Mouse (Mus musculus): ENCODE measurements at regions not wholly inside any gene's neighbourhood (a gene's known extent, or its start where the extent isn't known, plus 50 kb on each side); places are given as distances from the start of the nearest gene placed in this dataset.

DNA sequence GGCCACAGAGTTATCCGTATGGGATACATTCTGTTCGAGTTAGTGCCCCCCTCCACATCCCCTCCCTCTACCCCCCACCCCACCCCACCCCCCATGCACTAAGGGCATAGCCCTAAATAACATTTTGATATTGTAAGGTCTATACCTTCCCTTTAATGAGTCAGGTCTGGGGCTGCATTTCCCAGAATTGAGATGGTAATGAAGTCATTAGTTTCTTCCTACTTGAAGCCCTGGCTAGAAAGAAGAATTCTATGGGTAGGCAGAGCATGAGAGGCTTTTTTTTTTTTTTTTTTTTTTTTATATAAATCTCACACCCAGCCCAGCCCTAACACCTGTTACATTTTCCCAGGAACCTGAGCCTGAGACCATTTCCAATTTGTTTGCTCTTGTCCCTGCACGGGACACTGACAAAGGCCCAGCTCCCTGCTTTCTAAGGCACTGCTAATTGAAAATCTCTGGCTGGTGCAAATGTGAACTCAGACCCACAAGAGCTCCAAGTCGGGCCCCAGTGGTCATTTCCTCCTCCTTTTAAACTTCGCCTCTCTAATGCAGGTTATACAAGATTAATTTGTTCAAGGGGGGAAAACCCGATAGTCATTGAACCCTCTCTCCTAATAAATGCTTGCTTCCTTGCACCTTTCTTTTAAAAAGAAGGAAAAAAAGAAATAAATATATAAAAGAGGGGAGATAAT, 106.5 kb upstream of the Id4 start:
- DNase-seq = no peak
- intact Hi-C loops (cut with DNase I) = no loop called here

DNA sequence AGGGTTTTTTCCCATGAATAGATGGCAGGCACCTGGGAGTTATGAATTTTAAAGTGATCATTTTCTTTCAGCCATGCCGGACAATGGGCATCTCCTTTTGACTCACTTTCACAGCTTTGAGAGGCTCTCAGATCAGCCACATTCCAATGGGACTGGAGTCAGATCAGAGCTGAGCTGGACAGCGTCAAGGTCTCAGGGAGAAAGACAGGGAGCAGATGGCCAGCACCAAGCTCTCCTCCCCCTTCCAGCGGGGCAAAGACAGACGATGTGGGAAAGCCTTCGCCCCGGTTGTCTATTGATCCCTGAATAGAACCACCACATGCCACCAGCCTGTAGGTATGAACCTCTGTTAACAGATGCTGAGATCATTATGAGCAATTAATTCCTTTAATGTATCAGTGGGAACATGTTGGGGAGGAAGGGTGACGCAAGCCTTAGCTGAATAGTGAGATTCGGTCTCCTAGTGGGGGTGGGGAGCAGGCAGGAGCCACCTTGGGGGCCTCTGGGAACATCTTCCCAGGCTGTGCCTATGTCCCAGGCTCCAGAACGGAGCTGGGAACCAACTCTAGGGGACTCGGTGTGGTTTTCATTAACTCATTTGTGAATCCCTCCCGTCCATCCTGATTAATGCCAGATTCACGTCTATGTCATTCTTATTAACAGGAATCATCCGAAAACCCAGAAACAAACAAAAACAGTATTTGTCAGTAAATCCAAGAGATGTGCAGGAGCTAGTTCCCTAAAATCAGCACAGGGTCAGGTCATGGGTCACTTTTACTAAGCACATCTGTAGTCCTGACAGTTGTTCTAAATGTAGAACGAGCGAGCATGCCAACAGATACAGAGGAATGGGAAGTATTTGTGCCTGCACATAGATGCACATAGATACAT, 101.8 kb upstream of the Id4 start:
- intact Hi-C loops (cut with DNase I) = no loop called here
- no peak for DNase-seq

DNA sequence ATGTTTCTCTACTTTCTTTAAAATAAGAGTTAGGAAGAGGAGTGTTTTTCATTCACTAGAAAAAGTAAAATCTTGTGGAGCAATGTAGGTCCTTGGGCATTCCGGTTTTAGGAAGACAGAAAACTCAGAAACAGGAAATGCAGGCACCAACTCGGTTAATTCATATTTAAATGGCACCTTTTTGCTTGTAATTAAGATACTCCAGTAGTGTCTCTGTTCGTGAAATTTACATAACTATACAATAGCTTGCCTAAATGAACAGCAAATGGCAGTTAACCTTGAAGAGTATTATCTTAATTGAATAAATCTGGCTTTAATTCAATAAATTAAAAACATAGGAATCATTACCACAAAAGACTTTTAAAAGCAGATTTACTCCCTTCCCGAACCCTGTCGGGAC, 100.9 kb upstream of the Id4 start:
- intact Hi-C loops (cut with DNase I) = no loop called here

DNA sequence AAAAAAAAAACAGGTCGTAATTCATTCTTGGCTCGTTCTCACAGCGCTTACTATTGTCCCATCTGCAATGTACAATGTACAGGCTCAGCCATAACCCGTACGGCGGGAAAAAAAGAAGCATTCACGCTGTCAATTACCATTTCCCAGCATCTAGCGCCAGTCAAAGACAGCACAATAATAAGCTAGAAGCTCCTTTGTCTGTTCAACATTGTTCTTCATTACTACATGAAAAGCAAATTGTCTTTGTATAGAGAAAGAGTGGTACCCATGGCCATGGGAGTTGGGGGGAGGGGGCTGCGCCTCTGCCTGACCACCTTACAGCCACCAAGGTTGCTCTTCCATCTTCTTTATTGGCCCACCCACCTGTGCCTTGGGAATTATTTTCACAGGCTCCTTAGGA, 99.7 kb upstream of the Id4 start:
- DNase-seq = no peak
- intact Hi-C loops (cut with DNase I) = no loop called here

More for the DNA sequence above, 100.9 kb upstream of the Id4 start:
- DNase-seq = no peak

DNA sequence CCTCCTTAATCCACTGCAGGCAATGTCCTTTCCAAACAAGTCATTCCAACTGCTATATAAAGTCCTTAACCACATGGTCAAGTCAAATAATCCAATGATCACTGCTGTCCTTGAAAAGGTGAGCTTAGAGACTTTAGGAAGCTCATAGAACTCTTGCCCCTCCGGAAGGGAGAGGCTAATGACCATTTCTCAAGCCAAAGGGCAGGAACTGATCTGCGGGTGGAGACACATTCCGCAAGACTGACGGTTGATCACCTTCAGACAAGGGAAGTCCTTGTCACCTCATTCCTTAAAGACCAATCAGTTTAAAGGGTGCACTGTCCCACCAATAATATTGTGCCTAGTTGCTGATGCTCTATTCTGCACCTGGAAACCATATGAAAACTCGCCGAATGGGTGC, 96.4 kb upstream of the Id4 start:
- intact Hi-C loops (cut with DNase I) = no loop called here

DNA sequence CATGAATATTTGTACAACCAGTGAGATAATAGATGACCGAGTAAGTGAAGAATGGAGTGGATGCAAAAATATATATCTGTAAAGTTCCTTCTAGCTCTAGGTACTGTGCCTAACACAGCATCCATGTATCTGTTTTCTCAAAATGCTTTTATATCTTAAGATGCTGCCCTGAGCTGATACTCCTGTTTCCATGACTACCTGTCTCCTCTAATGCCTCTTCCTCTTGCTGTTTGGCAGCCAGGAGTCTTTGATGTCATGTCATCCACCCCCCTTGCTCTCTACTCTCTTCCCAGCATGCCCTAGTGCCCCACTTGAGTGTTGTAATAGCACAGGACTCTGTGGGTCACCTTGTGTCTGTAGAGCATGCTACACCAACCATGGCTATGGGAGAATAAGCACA, 95.2 kb upstream of the Id4 start:
- no peak for DNase-seq
- intact Hi-C loops (cut with DNase I) = no loop called here

More for the DNA sequence above, 96.4 kb upstream of the Id4 start:
- DNase-seq = no peak

DNA sequence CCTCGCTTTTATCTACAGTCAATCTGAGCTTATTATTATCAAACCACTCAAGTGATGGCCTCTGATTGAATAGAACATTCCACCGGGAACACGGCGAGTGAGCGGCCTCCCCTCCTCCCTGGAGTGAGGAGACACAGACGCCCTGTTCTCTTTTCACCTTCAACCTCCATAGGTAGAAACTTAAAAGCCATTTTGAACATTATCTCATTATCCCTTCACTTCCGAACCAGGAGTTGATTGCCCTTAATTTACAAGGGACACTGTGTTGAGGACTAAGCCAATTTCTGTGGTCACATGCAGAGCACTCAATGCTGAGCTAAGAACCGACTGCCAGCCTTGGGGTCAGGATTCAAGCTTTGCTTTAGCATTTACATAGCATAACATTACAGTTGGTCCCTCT, 93.1 kb upstream of the Id4 start:
- intact Hi-C loops (cut with DNase I) = no loop called here
- no peak for DNase-seq

DNA sequence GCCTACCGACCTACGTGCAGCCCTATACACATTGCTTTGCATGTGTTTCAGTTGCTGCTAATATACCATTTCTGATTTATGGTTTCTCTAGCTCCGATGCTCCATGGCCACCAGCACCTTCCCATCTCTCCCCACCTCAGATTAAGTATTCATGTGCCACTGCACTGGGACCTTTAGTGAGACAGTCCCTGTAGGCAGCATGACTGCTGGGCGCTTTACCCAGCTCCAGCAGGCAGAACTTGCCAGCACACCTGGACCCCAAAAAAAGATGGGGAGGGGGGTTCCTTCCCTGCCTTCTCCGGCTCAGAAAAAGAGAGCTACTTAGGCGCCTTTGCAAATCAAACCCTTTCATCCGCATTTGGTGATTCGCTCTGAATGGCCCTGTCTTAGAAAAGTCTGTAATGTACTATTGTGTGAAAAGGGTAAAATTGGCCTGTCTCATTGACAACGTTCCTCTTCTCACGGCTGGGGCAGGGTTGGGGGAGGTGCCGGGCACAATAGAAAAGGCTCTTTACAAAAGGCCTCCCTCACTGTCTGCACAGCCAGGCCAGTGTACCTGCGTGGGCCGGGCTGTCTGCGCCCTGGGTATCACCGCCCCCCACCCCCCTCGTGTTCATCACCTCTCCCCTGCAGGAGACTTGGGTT, 89.6 kb upstream of the Id4 start:
- DNase-seq = no peak
- intact Hi-C loops (cut with DNase I) = no loop called here

DNA sequence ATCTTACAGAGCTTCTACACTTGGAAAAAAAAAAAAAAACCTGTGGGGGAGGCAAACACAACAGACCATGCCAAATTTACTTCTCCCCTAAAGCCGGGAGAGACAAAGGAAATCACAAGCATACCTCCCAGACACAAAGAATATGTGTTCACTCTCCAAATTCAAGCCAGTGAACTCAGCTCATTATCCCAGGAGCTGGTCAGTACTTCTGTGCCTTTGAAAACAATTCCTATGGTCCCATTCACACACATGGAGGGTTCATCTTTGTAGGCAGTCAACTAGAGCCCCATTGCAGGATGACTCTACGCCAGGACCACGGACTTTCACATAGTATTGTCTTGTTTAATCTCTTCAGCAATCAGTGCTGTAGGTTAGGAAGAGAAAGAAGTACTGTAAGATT, 89.0 kb upstream of the Id4 start:
- intact Hi-C loops (cut with DNase I) = no loop called here
- no peak for DNase-seq

DNA sequence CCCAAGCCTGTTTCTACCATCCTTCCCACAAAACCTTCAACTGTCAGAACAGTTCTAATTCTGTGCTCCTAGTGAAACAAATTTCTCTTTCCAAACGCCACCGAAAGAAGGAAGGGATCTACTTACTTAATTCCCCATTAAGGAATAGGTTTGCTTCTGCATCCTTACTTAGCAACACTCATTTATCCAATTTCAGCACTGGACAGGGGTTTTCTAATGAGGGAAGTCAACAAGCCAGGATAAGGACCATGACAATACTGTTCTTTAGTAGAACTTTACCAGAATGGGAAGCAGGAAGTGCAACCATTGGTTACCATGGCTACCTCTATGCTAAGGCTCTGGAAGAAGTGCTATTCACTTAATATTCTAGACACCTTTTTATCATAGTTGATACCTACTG, 68.6 kb upstream of the Id4 start:
- intact Hi-C loops (cut with DNase I) = no loop called here
- no peak for DNase-seq

DNA sequence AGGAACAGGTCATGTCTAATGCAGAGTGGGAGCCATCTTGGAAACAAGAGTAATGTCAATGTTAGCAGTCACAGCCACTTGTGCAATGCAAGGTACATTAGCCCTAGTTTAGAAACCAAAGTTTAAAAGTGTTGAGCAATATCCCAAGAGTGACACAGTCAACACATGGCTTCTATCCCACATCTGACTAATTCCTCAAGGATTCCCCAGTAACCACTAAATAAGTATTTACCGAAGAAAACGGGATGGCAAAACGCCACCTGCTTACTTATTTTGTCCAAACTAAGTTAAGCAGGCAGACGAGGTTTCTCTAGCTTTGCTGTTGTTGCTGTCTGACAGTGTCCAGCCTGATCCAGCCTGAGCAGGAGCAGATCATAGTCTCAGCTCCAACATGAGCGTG, 67.1 kb upstream of the Id4 start:
- DNase-seq = no peak
- intact Hi-C loops (cut with DNase I) = no loop called here

DNA sequence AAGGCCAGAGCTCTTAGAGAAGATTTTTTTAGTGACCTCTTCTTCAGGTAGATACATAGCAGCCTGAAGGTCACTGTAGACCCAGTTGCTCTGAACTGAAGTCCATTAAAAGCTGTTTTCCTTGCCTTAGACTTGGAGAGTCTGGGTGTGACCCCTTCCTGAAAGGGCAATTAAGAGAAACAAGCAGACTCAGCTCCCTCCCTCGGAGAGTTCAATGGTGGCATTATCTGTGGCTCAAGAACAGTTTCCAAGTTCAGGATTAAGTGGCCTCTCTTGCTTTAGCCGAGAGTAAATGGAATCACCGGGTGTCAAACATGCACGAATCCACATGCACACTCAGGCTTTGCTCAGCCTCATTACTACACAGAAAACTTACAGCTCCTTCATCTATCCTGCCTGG, 53.2 kb upstream of the Id4 start:
- intact Hi-C loops (cut with DNase I) = no loop called here
- DNase-seq = no peak
